Mouse (Mus musculus) cortical plate, adult 2 months (tissue): ENCODE results near the gene Lrrc4b.

ENCODE experiments used
- CTCF ChIP-seq: fragments of 200-500 bp; IDR thresholded peaks from 2 replicates; pipeline ENCODE4 v1.5.1; 2011; ENCODE audit warnings: mild to moderate bottlenecking, control low read depth, low read length; ENCODE audit not compliant: insufficient read depth; ENCODE audit errors: extremely low read depth
- POLR2A ChIP-seq: fragments of 200-500 bp; IDR thresholded peaks from 2 replicates; pipeline ENCODE4 v1.6.1; 2011; ENCODE audit warnings: mild to moderate bottlenecking, low read length, control low read depth; ENCODE audit not compliant: insufficient read depth; ENCODE audit errors: extremely low read depth

DNA sequence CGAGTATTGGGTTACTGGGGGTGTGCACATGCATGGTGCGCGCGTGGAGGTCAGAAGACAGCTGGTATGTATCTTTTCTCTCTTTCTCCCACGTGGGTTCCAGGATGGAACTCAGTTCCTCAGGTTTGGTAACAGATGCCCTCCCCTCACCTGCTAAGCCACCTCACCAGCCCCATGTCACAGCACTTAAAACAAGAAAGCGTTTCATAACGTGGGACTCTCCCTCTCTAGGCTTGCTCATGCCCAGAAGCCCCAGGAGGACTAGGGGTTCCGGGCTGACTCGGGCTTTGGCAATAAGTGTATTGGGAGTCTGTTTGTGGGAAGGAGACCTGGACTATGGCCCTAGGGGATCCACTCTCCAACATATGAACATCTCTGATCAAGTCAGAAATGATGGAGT, 5.3 kb downstream of the Lrrc4b start:
- TF ChIP-seq POLR2A (no peak), CTCF (no peak)
